Mouse (Mus musculus): ENCODE measurements around the gene Atp5k.
A peak's percentile ranks its signal among the peaks of the same experiment; 100 is the strongest.

The Atp5k gene

DNA sequence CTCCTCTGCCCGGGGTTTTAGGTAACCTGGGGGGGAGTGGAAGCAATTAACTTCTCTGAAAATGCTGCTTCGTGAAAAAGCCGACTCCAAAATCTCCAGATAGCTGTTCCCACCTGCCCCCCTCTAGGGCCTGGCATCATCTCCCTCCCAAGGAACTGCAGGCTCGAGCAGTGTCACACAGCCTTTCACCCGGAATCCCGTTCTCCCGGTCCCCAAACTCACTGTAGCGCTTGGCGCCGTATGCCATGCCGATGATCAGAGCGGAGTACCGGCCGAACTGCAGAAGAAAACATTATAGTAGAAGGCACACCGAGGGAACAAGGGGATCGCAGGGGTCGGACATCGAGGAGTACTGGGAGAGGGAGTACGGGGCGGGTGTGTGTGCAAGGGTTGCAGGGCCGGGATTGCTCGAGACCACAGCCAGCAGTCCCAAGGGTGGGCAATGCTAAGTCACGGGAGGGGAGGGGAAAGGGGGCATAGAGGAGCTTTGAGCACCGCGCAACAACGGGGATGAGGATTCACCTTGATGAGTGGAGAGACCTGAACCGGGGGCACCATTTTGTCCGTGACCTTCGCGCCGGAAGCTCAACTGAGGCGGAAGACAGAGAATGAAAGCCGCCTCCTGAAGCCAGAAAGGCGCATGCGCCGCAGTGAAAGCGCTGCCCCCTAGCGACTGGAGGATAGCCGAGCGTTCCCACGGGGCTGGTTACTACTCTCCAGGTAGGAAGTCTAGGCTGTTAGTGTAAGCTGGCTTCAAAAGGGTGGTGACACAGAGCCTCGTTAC lies at the start of gene Atp5k:
Gene Atp5k (minus strand): TSS at position 645 of the 784 bp plus-strand sequence.
- peak; percentile 81 for DNase-seq (ENCODE audit: extremely low read depth, low read depth)

GRCm38 (mm10) chr5:108483006-108483405 lies 48.8 kb upstream of the Atp5k start:
- DNase-seq (ENCODE audit: extremely low read depth, low read depth), result no peak

DNA sequence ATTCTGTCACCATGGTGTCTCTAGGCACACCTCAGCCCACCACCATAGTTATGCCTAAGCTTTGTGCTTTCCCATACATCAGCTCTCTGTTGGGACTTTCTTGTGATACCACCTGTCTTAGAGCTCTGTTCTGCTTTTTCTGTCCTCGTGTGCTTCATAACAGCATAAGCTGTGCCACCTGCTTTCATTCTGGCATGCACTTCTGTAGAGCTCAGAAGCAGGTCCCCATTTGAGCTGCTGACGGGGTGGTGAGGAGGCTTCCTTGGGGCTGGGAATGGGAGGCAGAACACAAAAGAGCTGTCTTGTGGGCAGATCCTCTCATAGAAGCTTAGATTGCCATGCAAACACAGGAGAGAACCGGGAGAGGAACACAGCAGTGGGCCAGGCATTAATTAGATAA lies 41.7 kb upstream of the Atp5k start:
- no peak for DNase-seq (ENCODE audit: extremely low read depth, low read depth)

- DNase-seq (ENCODE audit: extremely low read depth, low read depth), result no peak
These were observed 39.5 kb upstream of the Atp5k start for GRCm38 (mm10) chr5:108473737-108474136.

- no peak for DNase-seq (ENCODE audit: extremely low read depth, low read depth)
These were observed 35.4 kb upstream of the Atp5k start for GRCm38 (mm10) chr5:108469617-108470016.

DNA sequence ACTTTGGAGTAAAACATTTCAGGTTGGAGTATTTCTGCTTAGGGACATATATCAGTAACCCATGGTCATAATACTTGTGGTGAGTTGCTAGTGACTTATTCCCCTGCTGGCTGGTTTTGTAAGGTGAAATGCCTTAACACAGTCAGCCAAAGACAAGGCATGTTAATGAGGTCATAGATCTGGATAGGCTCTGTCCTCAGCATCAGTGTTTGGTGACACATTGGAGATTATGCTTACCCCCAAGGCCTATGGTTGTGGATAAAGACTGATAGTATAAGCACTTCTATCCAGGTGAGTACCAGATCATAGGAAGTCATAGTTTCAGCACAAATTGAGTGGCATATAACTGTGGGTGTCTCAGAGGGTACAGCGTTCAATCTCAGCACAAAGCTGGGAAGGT lies 32.4 kb upstream of the Atp5k start:
- no peak for DNase-seq (ENCODE audit: extremely low read depth, low read depth)

DNA sequence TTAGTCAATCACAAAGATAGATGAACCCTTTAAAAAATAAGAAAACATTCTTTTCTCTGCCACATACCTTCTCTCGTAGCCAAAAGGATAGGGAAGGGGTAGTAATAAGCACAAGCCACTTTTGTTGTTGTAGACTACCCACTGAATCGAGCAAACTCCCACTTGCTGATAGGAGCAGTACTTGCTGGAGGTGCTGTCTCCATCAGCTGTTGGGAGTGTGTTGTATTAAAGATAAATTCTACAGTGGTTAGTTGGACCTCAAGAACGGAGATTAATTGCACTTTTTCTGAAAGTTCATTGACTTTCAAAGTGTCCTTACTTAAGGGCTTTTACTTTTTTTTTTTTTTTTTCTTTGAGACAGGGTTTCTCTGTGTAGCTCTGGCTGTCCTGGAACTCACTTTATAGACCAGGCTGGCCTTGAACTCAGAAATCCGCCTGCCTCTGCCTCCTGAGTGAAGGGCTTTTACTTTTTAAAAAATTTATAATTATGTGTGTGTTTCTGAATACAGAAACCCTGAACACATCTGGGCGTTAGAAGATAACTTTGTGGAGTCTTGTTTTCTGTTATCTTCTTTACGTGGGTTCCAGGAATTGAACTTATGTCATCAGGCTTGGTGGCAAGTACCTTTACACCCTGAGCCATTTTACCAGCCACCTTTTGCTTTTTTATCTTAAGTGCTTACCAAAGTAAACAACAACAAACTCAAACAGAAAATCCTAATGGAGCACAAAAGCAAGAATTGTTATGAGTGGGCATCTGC lies 31.1 kb upstream of the Atp5k start:
- DNase-seq (ENCODE audit: extremely low read depth, low read depth), result peak; percentile 50

GRCm38 (mm10) chr5:108462446-108462845 lies 28.2 kb upstream of the Atp5k start:
- no peak for DNase-seq (ENCODE audit: extremely low read depth, low read depth)

DNA sequence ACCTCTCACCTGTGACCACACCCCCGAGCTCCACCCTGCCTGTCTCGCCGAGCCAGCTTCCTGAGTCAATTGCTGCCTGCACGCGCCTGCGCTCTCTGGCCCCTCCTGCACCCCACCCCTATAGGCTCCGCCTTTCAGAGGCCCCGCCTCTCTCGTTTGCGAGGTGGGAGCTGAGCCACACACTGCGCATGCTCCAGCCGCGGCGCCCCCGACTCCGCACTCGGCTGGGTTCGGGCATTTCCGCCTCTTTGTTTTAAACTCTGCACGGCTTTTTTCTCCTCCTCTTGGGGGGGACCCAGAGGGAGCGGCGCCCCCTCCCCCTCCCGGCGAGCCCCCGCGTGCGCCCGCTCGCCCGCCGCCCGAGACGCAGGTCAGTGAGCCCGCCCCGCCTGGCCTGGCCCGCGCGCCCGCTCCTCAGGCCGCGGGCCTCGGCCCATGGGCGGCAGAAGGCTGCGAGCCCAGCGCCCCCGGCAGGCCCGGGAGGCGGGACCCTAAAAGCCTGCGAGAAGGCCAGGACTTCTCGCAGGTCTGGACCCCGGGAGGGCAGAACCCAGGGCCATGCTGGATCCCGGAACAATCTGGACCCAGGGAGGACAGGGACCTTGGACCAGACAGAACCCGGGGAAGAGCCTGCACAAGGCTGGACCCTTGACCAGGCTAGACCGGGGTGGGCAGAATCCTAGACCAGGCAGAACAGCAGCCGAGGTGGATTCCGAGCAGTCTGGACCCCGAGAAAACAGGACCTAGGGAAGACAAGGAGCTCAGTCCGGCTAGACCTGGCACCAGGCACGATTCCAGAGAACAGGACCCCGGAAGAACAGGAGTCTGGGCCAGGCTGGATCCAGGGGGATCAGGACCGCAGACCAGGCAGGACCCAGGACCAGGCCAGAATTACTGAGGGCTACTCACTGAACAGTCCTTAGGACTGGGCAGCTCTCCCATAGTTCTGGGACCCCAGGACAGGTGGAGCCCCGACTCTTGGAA lies 27.1 kb upstream of the Atp5k start, which contains the start of gene Pcgf3:
Gene Pcgf3 (plus strand): TSS at position 151 of the 984 bp plus-strand sequence.
- DNase-seq (ENCODE audit: extremely low read depth, low read depth), result peak; percentile 71

DNA sequence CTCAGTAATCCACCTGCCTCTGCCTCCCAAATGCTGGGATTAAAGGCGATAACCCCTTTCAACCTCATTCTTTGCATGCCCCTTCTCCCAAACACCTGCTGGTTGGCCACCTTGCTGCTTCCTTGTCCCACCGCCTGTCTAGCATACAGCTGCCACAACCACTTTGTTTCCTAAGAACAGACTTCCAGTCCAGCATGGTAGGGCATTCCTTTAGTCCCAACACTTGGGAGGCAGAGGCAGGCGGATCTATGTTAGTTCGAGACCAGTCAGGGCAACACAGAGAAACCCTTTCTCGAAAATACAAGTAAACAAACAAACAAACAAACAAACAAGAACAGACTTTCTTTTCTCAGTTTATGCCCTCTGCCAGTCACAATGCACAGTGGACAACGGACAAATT lies 26.2 kb upstream of the Atp5k start:
- DNase-seq (ENCODE audit: extremely low read depth, low read depth), result no peak

- no peak for DNase-seq (ENCODE audit: extremely low read depth, low read depth)
These were observed 24.5 kb upstream of the Atp5k start for GRCm38 (mm10) chr5:108458706-108459105.

DNA sequence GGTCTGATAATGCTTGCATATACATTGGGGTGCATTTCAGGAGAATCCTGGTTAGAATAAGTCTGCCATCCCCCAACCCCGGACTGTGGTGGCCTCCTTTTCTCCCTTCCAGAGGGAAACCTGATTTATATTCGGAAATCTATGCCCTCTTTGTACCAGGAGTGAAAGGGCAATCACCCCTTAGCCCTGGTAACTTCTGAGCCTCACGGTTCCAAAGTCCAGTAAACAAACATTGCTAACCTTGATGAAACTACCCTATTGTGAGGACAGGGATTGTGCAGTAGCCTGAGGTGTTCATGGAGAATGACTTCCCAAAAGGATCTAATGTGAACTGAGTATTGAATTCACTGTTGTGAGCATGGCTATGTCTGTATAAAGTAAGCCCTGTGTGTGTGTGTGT lies 19.8 kb upstream of the Atp5k start:
- no peak for DNase-seq (ENCODE audit: extremely low read depth, low read depth)

DNA sequence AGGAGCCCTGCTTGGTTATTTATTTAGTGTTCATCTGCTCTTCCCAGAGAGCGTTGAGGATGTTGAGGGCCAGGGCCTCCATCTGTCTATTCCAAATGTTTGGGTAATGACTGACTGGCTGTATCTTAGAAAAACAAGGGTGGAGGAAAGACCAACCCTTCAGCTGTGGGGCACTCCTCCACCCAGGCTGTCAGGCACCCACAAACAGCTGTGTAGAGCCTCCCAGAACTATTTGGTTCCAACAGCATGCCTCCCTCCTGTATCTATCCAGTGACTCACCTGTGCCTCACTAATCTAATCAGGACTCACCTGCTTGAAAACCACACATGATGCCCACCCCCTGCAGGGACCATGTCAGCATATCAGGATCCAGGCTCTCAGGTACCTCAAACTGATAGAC lies 18.2 kb upstream of the Atp5k start:
- DNase-seq (ENCODE audit: extremely low read depth, low read depth), result no peak

- DNase-seq (ENCODE audit: extremely low read depth, low read depth), result no peak
These were observed 17.4 kb upstream of the Atp5k start for GRCm38 (mm10) chr5:108451611-108452010.

- DNase-seq (ENCODE audit: extremely low read depth, low read depth), result no peak
These were observed 16.7 kb upstream of the Atp5k start for GRCm38 (mm10) chr5:108450837-108451540.

GRCm38 (mm10) chr5:108448785-108449668 lies 14.8 kb upstream of the Atp5k start, which contains the start of gene Mfsd7a:
TSS of gene Mfsd7a (minus strand) at chr5:108448891.
- DNase-seq (ENCODE audit: extremely low read depth, low read depth), result no peak

- no peak for DNase-seq (ENCODE audit: extremely low read depth, low read depth)
These were observed 13.6 kb upstream of the Atp5k start for GRCm38 (mm10) chr5:108447857-108448256.

DNA sequence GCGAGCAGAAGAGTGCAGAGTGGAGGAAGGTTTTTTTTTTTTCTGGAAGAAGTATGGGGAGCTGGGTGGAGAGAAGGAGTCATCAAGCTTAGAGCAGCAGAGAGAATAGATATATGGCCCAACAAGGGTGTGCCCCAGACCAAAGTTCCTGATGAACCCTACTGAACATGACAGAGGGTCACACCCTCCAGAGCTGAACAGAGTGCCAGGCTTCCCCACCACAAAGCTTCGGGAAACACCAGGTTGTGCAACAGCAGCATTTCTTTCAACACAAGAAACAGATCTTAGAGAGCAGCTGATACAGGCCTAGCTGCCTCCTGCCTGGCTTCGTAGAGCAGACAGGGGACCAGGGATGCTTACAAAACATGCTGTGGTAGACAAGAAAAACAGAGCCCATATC lies 12.7 kb upstream of the Atp5k start:
- no peak for DNase-seq (ENCODE audit: extremely low read depth, low read depth)

DNA sequence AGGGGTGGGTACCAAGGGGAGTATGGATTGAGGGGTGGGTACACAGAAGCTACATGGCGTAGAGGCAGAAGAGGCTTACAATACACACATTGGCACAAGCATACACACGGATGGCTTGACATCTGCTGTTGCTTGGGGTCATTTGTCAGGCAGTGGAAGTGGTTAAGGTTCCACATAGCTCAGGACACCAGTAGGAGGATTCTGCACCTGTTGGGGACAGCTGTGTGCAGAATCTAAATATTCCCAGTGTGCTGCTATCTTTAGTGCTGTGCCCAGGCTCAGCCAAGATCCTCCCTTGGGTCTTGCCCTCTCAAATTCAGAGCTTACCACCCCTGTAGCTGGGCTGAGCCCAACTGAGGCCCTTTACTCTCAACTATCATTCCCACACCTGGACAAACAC lies 1.9 kb upstream of the Atp5k start:
- no peak for DNase-seq (ENCODE audit: extremely low read depth, low read depth)

DNA sequence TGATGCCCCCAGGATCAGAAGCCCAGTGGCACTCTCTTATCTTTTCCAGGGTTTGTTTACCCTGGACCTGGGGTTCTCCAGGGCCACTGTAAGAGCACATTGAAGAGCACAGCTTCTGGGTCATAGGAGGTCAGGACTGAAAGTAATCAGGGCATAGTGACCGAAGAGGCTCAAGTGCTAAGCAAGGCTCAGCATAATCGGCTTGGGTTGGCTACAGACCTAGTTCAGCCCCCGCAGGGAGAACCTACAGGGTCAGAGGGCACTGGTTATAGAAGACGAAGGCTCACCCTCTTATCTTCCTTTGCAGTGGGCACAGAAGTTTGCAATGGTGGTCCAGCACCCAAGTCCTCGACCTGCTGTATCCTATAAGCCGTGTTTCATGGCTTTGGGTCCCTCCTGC lies 3.1 kb downstream of the Atp5k start:
- no peak for DNase-seq (ENCODE audit: extremely low read depth, low read depth)

All from MEL-GATA-1-ER (cell line).